ENCODE assay signal across 10 mouse cellular contexts in the genomic region with DNA sequence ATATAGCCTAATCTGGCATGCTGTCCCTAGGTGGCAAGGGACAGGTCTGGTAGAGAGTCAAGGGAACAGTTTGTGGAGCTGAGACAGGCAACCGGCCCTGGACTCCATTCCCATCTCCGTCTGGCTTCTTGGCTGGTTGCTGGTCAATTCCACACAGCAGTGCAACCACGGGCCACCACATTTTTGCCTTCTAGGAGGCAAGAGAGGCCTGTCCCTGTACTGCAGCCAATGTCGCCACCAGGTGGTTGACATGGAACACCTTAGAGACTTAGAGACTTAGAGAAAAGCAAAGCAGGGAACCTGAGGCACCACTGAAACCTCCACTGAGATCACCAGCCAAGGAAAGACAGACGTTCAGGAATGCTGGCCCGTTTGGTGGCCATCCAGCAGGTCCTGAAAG. TPM values are rescaled to one million over a fixed set of nuclear protein-coding genes. Genes with fewer than 3 reads are reported as not detected.
DNase-seq lines count a peak whose midpoint lies in the region; ATAC-seq and TF ChIP-seq lines count a peak whose summit lies in the region.
"Had no signal": no experiment of that assay in that cellular context is flagged by ENCODE, and none has a peak within 500 bp of the region (broad histone marks: within the 10 kb centered on the region; RNA-seq: fewer than 3 reads in every experiment).

No protein-coding gene starts in this region.

- no peak for ATAC-seq in forebrain, embryonic 14.5 days
- ATAC-seq in forebrain, embryonic 13.5 days, result no peak
- no peak for ATAC-seq in midbrain, embryonic 15.5 days (replicated peaks)
- ATAC-seq: Patski had no signal

- WGBS in forebrain, embryonic 14.5 days, result 34% methylated on average over 6 of the region's 6 CpGs
- WGBS in forebrain, embryonic 13.5 days, result 24% methylated on average over 6 of the region's 6 CpGs
- 35% methylated on average over 6 of the region's 6 CpGs for WGBS in midbrain, embryonic 10.5 days
- WGBS in midbrain, embryonic 15.5 days, result 31% methylated on average over 6 of the region's 6 CpGs
- WGBS in cerebellum, adult 2 months, result 20% methylated on average over 6 of the region's 6 CpGs

- H3K4me3 ChIP-seq in forebrain, embryonic 14.5 days (ENCODE audit: low read depth, low read length), result no peak overlapping the region
- no peak overlapping the region for H3K4me3 ChIP-seq in forebrain, embryonic 13.5 days
- H3K4me3 ChIP-seq in midbrain, embryonic 10.5 days, result no peak overlapping the region
- H3K4me3 ChIP-seq in midbrain, embryonic 15.5 days, result no peak overlapping the region
- no peak overlapping the region for H3K4me3 ChIP-seq in cerebellum, adult 2 months (replicated peaks; ENCODE audit: insufficient read depth, low read depth, low read length)
- H3K4me3 ChIP-seq: heart, embryonic 13.5 days had no signal

- H3K27ac ChIP-seq in forebrain, embryonic 14.5 days (ENCODE audit: low read depth, low read length), result no peak overlapping the region
- H3K27ac ChIP-seq in forebrain, embryonic 13.5 days, result no peak overlapping the region
- no peak overlapping the region for H3K27ac ChIP-seq in midbrain, embryonic 10.5 days (replicated peaks)
- H3K27ac ChIP-seq in midbrain, embryonic 15.5 days, result no peak overlapping the region
- H3K27ac ChIP-seq in cerebellum, adult 2 months (ENCODE audit: insufficient read depth, low read length), result no peak overlapping the region
- H3K27ac ChIP-seq: heart, embryonic 13.5 days had no signal

- peak; percentile 66 for DNase-seq in forebrain, embryonic 14.5 days (ENCODE audit: low spot score)
- peak; percentile 49 for DNase-seq in midbrain, embryonic 10.5 days (ENCODE audit: low spot score)
- DNase-seq in cerebellum, adult 2 months, result peak; percentile 13 to 33
- DNase-seq in layer of hippocampus, adult 18-20 months (ENCODE audit: low spot score in 2 of 2), result peak; percentile 26 to 42
- peak; percentile 64 for DNase-seq in retina, postnatal 1 day
- no peak for DNase-seq in urinary bladder, adult 2 months (ENCODE audit: low spot score)

- TF ChIP-seq POLR2A in cerebellum, adult 2 months (IDR thresholded peaks at IDR 0.05; ENCODE audit: borderline replicate concordance, insufficient read depth, low read length), result no peak

- peaks cover 42% of the 10 kb centered on the region for H3K27me3 ChIP-seq in forebrain, embryonic 14.5 days (replicated peaks; ENCODE audit: control insufficient read depth, insufficient read depth, low read length)
- H3K27me3 ChIP-seq in forebrain, embryonic 13.5 days, result peaks cover 97% of the 10 kb centered on the region
- peaks cover 100% of the 10 kb centered on the region for H3K27me3 ChIP-seq in midbrain, embryonic 10.5 days (ENCODE audit: low read depth, poor library complexity, severe bottlenecking)
- H3K27me3 ChIP-seq in midbrain, embryonic 15.5 days (replicated peaks), result peaks cover 73% of the 10 kb centered on the region
- H3K27me3 ChIP-seq in cerebellum, adult 2 months (ENCODE audit: control insufficient read depth, insufficient read depth, low read length), result no peaks in the 10 kb centered on the region; the same call in 1 of the 2 replicates

- H3K36me3 ChIP-seq in forebrain, embryonic 14.5 days (ENCODE audit: control insufficient read depth, insufficient read depth, low read length), result no peaks in the 10 kb centered on the region
- H3K36me3 ChIP-seq in forebrain, embryonic 13.5 days (ENCODE audit: poor library complexity, severe bottlenecking), result no peaks in the 10 kb centered on the region
- no peaks in the 10 kb centered on the region for H3K36me3 ChIP-seq in midbrain, embryonic 10.5 days
- H3K36me3 ChIP-seq in midbrain, embryonic 15.5 days (replicated peaks), result no peaks in the 10 kb centered on the region
- H3K36me3 ChIP-seq: heart, embryonic 13.5 days had no signal

- H3K4me2 ChIP-seq in forebrain, embryonic 14.5 days (ENCODE audit: low read length), result no peak overlapping the region
- no peak overlapping the region for H3K4me2 ChIP-seq in forebrain, embryonic 13.5 days
- H3K4me2 ChIP-seq in midbrain, embryonic 15.5 days, result no peak overlapping the region
- H3K4me2 ChIP-seq: heart, embryonic 13.5 days had no signal

- peak; percentile 55; the same call in 1 of the 2 replicates for TF ChIP-seq CTCF in cerebellum, adult 2 months (IDR thresholded peaks at IDR 0.05; ENCODE audit: borderline replicate concordance, insufficient read depth, low read depth, low read length)

- H3K9me3 ChIP-seq in forebrain, embryonic 14.5 days (replicated peaks; ENCODE audit: control insufficient read depth, low read length), result no peaks in the 10 kb centered on the region
- no peaks in the 10 kb centered on the region for H3K9me3 ChIP-seq in forebrain, embryonic 13.5 days (replicated peaks)
- no peaks in the 10 kb centered on the region for H3K9me3 ChIP-seq in midbrain, embryonic 10.5 days (replicated peaks)
- no peaks in the 10 kb centered on the region for H3K9me3 ChIP-seq in midbrain, embryonic 15.5 days
- H3K9me3 ChIP-seq: heart, embryonic 13.5 days had no signal

- H3K9ac ChIP-seq in forebrain, embryonic 14.5 days (ENCODE audit: low read length), result no peak overlapping the region
- no peak overlapping the region for H3K9ac ChIP-seq in forebrain, embryonic 13.5 days
- H3K9ac ChIP-seq in midbrain, embryonic 15.5 days, result no peak overlapping the region
- H3K9ac ChIP-seq: heart, embryonic 13.5 days had no signal

- H3K4me1 ChIP-seq in forebrain, embryonic 14.5 days (ENCODE audit: control insufficient read depth, insufficient read depth, low read length), result no peaks in the 10 kb centered on the region
- peaks cover 19% of the 10 kb centered on the region for H3K4me1 ChIP-seq in forebrain, embryonic 13.5 days
- peaks cover 20% of the 10 kb centered on the region for H3K4me1 ChIP-seq in midbrain, embryonic 10.5 days
- H3K4me1 ChIP-seq in midbrain, embryonic 15.5 days, result peaks cover 16% of the 10 kb centered on the region
- no peaks in the 10 kb centered on the region for H3K4me1 ChIP-seq in cerebellum, adult 2 months (ENCODE audit: control insufficient read depth, insufficient read depth, low read length)

RNA-seq across cellular contexts. Expression of a gene that starts 2.3 kb away (rescaled TPM):
- 2.9 and 4.3 TPM in 2 replicates for polyA plus RNA-seq in forebrain, embryonic 14.5 days (2014; fragmentation: Nextera tagmentation; extraction: Ambion mirVana)
- 3.2 and 3.3 TPM in 2 replicates for polyA plus RNA-seq in forebrain, embryonic 13.5 days (2015; fragmentation: Nextera tagmentation; extraction: Ambion mirVana)
- 12.3 and 15.7 TPM in 2 replicates for polyA plus RNA-seq in midbrain, embryonic 10.5 days (2016; fragmentation: Nextera tagmentation; extraction: Ambion mirVana)
- 6.2 and 6.8 TPM in 2 replicates for polyA plus RNA-seq in midbrain, embryonic 15.5 days (2015; fragmentation: Nextera tagmentation; extraction: Ambion mirVana)
- polyA plus RNA-seq in cerebellum, adult 2 months (2012; rRNA removed), result 3.8 and 4.0 TPM in 2 replicates
- total RNA-seq in layer of hippocampus, adult 18-20 months (2021), result 1 to 10 TPM; 5.2 to 5.8 TPM
- polyA plus RNA-seq in urinary bladder, adult 2 months (2012; rRNA removed), result 2.8 and 4.1 TPM in 2 replicates

RNA-seq across cellular contexts. Expression of a gene that starts 39.0 kb away (rescaled TPM):
- 3.0 and 3.3 TPM in 2 replicates for polyA plus RNA-seq in forebrain, embryonic 14.5 days (2014; fragmentation: Nextera tagmentation; extraction: Ambion mirVana)
- 1.2 and 1.5 TPM in 2 replicates for polyA plus RNA-seq in forebrain, embryonic 13.5 days (2015; fragmentation: Nextera tagmentation; extraction: Ambion mirVana)
- polyA plus RNA-seq in midbrain, embryonic 10.5 days (2016; fragmentation: Nextera tagmentation; extraction: Ambion mirVana), result 1.2 and 1.5 TPM in 2 replicates
- polyA plus RNA-seq in midbrain, embryonic 15.5 days (2015; fragmentation: Nextera tagmentation; extraction: Ambion mirVana), result 19.6 and 20.2 TPM in 2 replicates
- polyA plus RNA-seq in cerebellum, adult 2 months (2012; rRNA removed), result 1.3 and 1.5 TPM in 2 replicates
- 100 to 1,000 TPM; 121 to 127 TPM for total RNA-seq in layer of hippocampus, adult 18-20 months (2021)
- 0.01 and 0.04 TPM in 2 replicates for polyA plus RNA-seq in urinary bladder, adult 2 months (2012; rRNA removed)
- polyA plus RNA-seq: heart, embryonic 13.5 days had no signal
